Mouse (Mus musculus) liver, embryonic 14.5 days (tissue): ENCODE measurements around the gene Gm26897.

Experiments
- CTCF ChIP-seq: IDR thresholded peaks from 2 replicates; pipeline ENCODE4 v1.5.1; 2016; ENCODE audit warnings: antibody characterized with exemption, low read depth, control low read depth
- EP300 ChIP-seq: IDR thresholded peaks from 2 replicates; pipeline ENCODE4 v1.6.1; 2016; ENCODE audit warnings: antibody characterized with exemption, low read depth

GRCm38 (mm10) chr5:111725195-111725920 is 8.4 kb upstream of the Gm26897 start:
- TF ChIP-seq CTCF, result no peak
- no peak for TF ChIP-seq EP300
